Mouse (Mus musculus) urinary bladder, adult 18-20 months (tissue): Measurements from ENCODE around the gene Sucla2.
A peak's percentile ranks its signal among the peaks of the same experiment; 100 is the strongest.
"Not testable (repeated sequence)": the region's sequence is repeated elsewhere in the genome, so short reads cannot be mapped to it uniquely, and the experiment has no call there.

Source experiments
- DNase-seq, 2 experiments: peaks; one replicate each; pipeline ENCODE4 v3.0.0; 2022; ENCODE audit warnings: low spot score in 2 of 2, mixed read lengths in 2 of 2

Gene Sucla2

DNA sequence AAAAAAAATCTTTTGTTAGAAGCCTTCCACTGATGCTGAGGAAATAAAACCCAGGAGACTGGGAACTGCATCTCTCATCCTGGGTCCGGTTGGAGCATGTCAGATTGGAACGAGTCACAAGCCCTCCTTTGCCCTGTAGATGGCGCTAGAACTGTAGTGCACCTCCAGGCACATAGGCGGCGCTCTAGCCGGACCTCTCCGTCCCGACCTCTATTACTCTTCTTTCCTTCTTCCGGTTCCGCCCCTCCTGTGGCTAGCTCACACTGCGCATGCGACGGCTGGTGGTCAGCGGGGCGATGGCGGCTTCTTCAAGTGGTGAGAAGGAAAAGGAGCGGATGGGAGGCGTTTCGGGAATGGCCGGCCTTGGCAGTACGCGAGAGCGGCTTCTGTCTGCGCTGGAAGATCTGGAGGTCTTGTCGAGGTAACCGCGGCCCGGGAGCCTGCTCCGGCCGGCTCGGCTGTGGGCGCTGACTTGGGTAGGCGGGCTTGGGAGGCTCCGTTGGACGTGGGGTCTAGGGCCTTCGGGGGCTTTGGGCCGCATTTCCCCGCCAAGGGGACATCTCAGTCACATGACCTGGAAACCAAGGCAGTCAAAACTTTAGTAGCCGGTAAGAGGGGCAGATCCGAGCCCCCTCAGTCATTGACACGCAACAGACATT lies 15.2 kb upstream of the Sucla2 start, which contains the start of gene Med4:
Med4 (plus strand) TSS at position 261 of the 659 bp plus-strand sequence.
- DNase-seq, result peak; percentile 91 to 92

DNA sequence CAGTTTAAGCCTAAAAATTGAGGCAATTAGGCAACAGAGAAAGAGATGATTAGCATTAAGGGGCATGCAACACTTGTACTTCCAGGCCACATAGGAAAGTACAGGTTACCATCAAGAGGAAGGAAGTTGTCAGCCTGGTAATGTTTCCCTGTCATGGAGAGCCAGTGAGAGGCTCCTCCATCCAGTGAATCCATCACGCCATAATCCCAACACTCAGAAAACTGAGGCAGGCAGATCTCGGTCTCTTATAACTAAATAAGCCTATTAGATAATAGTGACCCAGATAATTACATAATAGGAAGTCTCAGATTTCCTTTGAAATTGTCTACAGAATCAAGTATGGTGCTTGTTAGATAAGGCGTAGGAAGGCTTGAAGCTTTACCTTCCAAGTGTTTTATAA lies 983 bp upstream of the Sucla2 start:
- DNase-seq, result no peak

DNA sequence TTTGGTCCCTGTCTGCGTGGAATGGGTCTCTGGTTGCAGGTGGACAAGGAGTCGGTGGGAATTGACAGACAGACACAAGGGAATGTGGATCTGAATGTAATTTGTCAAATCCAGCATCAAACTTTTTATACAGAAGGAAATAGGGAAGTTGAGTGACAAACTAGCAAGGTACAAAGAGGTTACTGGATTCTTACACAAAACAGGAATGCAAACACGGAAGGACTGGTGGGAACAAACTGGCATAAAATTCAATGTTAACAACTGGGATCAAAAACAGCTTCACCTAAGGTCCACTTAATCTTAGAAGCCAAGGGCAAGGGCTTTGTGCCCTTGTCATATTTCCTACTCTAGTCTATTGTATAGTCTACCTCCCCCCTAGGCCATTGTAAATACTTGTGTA lies 3.5 kb downstream of the Sucla2 start:
- not testable (repeated sequence) for DNase-seq

DNA sequence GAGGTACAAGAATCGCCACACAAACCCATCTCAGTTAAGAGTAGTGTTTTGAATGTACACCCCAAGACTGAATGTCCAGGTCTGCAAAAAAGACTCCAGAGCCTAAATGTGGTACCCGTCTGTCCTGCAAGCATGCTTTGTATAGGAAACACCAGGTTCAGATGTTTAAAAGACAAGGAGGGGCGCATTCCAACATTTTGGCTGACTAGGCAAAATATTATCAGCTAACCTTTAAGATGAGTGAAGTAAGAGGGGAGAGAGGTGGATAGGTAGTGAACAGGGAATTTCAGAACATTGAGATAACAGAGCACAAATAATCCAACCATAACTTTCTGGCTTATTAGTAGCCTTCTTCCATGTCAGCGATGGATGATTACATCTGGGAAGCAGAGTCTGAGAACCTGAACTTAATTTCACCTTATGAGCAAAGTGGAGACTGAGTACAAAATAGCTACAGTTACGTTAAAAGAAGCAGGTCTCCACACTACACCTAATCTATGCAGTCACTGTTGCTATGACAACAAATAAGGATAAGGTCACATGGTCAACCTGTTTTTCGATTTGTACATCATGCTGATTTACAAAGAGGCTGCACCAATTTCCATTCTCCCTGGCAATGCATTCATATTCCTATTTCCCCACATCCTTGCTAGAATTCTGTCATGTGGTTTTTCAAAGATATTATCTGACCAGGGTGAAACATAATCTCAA lies 8.8 kb downstream of the Sucla2 start:
- no peak for DNase-seq

DNA sequence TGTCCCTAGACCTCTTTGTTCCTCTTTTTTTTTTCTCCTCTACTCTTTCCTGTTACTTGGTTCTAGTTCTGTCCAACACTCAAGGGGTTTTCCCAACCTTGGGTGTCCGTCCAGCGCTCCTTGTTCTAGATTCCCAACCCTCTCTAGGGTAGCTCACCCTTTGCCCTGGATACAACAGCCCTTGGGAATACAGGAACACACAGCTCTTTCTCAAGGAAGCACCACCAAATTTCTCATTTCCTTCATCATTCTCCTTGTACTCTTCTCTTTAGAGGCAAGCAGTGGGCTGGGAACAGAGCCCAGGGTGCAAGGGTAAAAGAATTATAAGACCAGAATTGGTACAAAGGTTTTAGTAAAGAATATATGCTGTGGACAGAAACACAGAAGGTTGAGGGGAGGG lies 10.5 kb downstream of the Sucla2 start:
- no peak for DNase-seq

DNA sequence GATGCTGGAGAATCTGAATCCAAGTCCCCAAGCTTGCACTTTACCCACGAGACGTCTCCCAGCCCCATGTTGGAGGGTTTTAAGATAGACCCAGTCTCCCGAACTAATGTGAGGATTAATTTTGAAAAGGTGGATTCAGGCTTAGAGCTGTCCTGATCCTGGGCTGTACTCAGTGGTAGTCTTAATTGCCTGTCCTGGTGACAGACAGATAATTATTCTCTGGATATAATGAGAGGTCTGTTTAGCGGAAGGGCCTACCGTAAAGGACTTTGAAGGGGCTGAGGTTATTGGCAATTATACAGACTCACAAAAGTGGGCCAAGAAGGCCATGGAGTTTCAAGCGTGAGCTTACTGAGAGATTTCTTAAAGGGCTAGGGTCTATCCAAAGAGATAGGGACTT lies 18.7 kb downstream of the Sucla2 start:
- DNase-seq, result no peak

DNA sequence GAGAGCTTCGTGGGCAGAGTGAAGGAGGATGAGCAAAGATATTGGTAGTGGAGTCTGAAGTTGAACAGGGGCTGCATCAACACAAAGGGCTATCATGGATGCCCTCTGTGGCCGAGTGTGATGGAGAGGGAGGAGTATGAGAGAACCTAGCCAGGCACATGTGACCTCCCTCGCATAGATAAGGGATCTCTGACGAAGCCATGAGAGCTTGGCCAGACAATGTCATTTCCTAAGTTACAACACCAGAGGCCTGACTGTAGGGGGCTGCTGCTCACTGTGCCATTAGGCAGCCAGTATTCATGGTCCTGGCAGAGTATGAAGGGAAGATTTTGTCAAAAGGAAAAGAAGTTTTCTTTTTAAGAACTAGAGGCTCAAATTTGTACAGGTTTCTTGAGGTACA lies 21.9 kb downstream of the Sucla2 start:
- DNase-seq, result no peak

DNA sequence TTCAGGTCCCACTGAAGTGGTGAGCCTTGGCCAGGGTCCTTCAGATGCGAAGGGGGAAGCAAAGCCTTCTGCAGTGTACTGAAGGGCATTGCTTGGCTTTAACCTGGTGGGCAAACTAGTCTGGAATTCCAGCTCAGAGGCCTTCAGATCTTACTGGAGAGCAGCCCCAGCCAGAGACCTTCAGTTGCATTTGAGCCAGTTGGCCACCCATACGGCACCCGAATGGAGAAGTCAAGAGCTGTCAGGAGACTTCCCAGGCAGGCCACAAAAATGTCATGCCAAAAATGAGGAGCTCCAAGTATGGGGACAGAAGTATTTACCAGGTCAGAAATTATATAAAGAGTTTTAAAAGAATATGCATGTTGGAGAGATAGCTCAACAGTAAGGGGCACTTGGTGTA lies 22.9 kb downstream of the Sucla2 start, which contains the start of gene Nudt15:
Nudt15 (minus strand) TSS at position 192 of the 400 bp plus-strand sequence.
- no peak for DNase-seq

DNA sequence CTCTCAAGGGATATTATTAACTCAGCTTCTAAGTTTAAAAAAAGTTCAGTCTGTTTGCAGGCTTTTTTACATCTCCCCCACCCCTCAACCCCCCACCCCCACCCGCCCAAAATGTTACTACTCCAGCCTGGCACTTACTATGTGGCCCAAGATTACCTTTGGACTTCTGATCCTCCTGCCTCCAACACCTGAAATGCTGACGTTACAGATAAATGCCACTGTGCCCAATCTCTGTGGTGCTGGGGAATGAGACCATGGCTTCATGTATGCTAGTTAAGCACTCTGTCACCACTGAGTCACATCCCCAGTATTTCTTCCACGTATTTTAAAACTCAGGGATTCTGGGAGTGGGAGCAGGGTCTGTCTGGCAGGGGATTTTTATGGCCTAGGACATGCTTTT lies 25.2 kb downstream of the Sucla2 start:
- no peak for DNase-seq

DNA sequence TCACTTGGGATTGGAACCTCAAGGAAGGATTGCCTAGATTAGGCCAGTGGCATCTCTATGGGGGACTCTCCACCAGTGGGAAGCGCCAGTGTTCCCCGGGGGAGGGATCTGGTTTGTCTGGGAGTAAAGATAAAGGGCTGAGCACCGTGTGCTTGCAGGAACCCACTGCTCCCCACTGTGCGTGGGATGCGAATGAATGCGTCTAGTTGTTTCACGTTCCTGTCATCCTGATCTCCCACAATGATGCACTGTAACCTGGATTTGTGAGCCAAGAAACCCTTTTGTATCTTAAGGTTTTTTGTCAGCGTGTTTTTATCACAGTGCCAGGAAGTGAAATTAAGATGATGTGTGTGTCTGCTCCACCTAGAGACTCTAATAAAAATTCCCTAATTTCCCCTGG lies 25.6 kb downstream of the Sucla2 start:
- no peak for DNase-seq

DNA sequence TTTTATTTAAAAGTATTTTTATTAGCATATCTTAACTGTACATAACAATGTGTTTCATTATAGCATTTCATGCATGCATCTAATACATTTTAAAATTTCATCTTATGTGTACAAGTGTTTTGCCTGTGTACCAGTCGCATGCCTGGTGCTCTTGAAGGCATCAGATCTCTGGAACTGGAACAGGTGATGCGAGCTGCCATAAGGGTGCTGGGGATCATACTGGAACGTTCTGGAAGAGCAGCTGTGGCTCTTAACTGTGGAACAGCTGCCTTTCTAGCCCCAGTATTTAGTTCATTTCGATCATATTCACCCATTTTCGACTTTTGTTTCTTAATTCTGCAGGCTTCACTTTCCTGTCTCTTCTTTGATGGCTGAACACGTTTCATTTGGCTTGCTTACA lies 26.0 kb downstream of the Sucla2 start:
- DNase-seq, result no peak

DNA sequence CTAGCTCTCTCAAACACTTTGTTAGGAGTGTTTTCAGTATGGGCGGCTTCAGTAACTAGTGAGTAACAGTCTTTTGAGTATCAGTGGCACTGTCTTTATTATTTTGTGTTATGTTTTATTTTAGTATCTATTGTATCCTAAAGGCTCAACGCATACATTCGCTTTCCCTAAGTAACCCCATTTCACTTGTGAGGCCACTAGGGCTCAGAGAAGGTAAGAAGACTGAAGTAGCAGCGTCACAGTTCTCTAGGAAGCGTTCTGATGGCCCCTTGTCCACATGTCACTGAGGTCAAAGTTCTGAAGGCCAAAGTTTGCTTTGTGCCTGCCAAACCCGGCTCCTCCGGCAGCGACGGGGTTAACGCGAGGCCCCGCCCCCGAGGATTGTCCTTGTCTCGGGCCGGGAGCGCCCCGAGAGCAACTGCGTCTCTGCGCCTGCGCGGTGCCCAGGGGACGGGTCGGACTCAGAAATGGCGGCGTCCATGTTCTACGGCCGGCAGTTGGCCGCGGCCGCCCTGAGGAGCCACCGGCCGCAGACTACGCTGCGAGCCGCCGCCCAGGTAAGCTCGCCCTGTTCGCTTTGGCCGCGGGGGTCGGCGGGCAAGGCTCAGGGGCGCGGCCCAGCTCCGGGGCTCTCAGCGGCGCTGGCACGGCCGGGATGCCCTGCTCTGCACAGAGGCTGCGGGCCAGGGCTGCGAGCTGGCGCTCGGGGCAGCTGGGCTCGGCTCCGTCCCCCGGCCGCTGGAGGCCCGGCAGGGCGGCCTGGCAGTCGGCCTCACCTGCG lies 27.4 kb downstream of the Sucla2 start:
- DNase-seq, result peak; percentile 91 to 95

DNA sequence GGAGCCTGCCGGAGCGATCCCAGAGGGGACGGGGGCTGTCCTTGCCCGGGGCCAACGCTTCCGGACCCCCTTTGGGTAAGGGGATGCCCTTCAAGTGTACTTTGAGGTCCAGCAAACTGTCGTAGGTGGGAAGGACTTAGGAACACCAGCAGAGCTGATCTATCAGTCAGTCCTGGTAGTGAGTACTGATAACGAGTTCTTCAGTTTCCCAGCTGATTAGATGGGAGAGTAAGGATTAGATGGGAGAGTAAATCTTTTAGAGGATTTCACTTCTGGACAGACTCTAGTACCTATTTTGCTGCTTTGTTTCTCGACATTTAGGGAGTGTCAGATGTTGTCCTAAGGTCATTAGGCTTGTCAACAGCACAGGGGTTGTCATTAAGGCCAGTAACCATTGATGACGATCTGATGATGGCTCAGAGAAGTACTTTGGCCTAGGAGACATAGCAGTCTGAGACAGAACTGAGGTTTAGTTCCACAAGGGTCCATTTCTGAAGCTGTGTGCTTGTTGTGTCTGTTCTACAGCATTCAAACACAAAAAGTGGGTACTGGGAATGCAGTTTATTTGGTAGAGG lies 28.1 kb downstream of the Sucla2 start:
- no peak for DNase-seq

DNA sequence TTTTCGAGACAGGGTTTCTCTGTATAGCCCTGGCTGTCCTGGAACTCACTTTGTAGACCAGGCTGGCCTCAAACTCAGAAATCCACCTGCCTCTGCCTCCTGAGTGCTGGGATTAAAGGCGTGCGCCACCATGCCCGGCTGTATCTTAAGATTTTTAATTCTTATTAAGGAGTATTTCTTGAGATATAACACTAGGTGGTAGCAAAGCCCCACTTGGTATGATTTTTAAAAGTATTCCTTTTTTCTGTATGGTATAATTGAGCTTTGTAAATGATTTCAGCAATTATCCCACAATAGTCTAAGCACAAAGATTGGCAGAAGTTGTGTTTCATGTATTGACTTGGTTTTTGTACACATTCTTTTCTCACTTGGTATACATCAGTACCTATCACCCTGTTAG lies 44.7 kb downstream of the Sucla2 start:
- not testable (repeated sequence) for DNase-seq

DNA sequence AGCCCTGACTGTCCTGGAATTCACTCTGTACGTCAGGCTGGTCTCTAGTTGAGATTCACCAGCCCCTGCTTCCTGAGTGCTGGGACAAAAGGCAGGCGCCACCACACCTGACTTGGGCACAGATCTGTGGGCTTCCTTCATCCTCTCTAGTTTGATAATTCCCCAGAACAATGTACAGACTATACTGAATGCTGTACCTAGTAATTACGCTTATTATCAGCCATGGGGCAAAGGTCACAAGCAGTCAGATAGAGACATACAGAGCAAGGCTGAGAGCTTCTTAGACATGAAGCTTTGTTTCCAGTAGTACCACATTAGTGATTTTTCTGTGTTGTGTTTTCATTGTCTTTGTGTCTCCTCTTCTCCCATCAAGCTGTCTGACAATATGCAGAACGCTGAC lies 46.0 kb downstream of the Sucla2 start:
- DNase-seq, result no peak

DNA sequence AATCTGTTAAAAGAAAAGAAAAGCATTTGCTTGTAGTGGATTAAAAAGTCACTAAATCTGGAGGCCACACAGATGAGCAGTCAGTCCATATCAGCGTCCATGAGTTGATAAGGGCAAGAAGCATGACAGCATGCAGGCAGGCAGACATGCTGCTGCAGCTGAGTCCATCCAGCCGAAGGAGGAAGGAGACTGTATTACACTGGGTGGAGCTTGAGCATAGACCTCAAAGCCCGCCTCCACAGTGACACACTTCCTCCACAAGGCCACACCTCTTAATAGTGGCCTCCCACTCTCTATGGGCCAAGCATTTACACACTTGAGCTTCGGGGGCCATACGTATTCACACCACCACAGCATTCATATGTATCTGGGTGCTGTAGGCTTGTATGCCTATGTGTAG lies 48.9 kb downstream of the Sucla2 start:
- no peak for DNase-seq

DNA sequence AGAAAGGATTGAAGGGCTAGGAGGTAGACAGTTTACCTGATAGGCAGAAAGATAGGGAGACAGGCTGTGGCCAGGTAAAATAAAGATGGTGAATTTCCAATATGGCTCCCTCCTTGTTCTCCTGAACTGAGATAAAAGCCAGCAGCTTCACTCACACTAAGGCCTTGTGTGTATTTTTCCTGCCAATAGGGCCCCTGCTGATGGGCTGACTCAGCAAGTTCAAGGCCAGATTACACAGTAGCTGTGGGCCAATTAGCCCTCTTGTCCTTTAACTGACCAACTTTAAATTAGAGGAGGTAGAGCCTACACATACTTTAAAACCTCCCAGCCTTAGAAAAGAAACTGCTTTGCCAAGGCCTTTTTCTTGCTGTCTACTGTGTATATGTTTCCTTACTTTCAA lies 51.2 kb downstream of the Sucla2 start:
- DNase-seq, result no peak

DNA sequence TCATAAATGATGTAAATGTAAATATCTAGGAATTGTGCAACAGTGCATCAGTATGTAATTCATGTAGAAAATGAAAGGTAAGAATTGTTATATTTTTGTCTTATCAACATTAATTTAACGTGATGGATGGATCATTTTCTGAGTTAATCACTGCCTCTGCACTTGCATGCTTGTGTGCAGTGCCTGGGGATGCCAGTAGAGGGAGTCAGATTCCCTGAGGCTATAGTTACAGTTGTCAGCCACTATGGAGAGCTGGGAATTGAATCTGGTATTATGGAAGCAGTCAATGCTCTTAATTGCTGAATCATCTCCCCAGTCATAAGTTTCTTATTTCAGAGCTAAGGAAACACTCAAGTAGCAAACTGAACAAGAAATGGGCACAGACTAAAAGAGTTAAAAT lies 63.0 kb downstream of the Sucla2 start:
- no peak for DNase-seq

DNA sequence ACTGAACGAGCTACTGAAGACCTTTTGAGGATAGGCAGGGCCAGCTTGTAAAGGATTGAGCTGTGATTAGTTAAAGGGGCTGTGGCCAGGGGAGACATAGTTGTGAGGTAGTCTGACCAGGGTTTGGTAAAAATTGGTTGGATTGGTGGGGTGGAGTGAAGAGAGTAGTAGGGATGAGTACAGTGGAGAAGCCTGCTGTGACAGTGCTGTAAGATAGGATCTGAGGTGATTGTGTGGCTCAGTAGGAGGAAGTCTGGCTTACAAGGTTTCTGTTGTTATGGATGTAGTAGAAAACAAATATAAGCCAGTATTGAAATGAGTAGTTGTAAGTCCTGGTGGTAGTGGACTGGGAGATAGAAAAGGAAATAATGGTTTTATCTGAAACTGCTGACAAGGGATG lies 67.0 kb downstream of the Sucla2 start:
- DNase-seq, result no peak

DNA sequence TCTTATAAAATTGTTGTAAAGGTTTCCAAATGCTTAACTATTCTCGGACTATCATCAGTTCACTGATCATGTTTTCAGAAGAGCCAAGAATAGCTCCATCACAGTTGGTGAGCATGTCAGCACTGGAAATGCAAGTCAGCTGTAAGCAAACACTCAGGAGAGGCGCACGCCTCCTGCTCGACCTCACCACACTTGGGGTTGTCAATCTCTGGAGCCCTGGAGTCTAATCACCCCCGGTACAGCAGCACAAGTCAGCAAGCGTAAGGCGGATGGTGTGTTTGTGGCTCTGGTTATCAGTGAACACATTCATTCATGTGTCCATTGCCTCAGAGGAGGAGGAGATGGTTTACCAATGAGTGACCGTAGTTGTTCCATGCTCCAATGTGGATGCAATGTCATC lies 74.6 kb downstream of the Sucla2 start:
- no peak for DNase-seq

DNA sequence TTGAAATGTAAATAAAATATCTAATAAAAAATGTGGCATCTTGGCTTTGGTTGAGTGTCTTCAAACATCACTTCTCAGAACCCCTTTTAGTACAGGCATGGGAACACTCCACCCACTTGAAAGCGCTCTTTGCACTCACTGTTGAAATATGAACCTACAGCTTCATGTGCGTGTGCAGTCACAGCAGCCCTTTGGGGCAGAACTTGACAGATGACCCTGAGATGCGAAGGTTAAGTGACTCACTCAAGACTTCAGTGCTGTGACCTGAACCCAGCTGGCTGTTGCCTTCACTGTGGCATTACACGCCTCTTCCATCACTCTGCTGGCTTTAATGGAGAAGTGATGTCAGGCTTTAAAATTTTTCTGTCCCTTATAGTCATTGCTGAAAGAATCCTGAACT lies 82.6 kb downstream of the Sucla2 start:
- no peak for DNase-seq
